Mouse (Mus musculus) A20 (cell line): ENCODE results near the gene Hoga1.

Experiments
- DNase-seq: peaks from one replicate; pipeline ENCODE4 v3.0.0-alpha.2; 2011; ENCODE audit warnings: low read depth, low spot score

Gene Hoga1

GRCm38 (mm10) chr19:42045269-42046102 is at the start of gene Hoga1:
TSS of gene Hoga1 (plus strand) at chr19:42045610.
- peak; percentile 71 for DNase-seq

GRCm38 (mm10) chr19:41997090-41997489 is 48.3 kb upstream of the Hoga1 start:
- no peak for DNase-seq

- DNase-seq = no peak
These were observed 46.5 kb upstream of the Hoga1 start for GRCm38 (mm10) chr19:41998770-41999548.

- DNase-seq = no peak
These were observed 45.6 kb upstream of the Hoga1 start for GRCm38 (mm10) chr19:41999688-42000283.

- no peak for DNase-seq
These were observed 44.9 kb upstream of the Hoga1 start for GRCm38 (mm10) chr19:42000446-42000958.

- no peak for DNase-seq
These were observed 44.0 kb upstream of the Hoga1 start for GRCm38 (mm10) chr19:42001253-42001980.

GRCm38 (mm10) chr19:42004258-42004657 is 41.2 kb upstream of the Hoga1 start:
- no peak for DNase-seq

- DNase-seq = no peak
These were observed 39.8 kb upstream of the Hoga1 start for GRCm38 (mm10) chr19:42005616-42006015.

- no peak for DNase-seq
These were observed 38.8 kb upstream of the Hoga1 start for GRCm38 (mm10) chr19:42006568-42006967.

GRCm38 (mm10) chr19:42008586-42008985 is 36.8 kb upstream of the Hoga1 start:
- DNase-seq = no peak

GRCm38 (mm10) chr19:42009067-42009466 is 36.3 kb upstream of the Hoga1 start:
- DNase-seq = no peak

GRCm38 (mm10) chr19:42010436-42010835 is 35.0 kb upstream of the Hoga1 start:
- no peak for DNase-seq

- no peak for DNase-seq
These were observed 34.3 kb upstream of the Hoga1 start for GRCm38 (mm10) chr19:42011123-42011522.

- no peak for DNase-seq
These were observed 31.1 kb upstream of the Hoga1 start for GRCm38 (mm10) chr19:42014231-42014825.

- DNase-seq = no peak
These were observed 30.4 kb upstream of the Hoga1 start for GRCm38 (mm10) chr19:42015001-42015400.

- no peak for DNase-seq
These were observed 29.2 kb upstream of the Hoga1 start for GRCm38 (mm10) chr19:42016251-42016650.

GRCm38 (mm10) chr19:42016840-42017239 is 28.6 kb upstream of the Hoga1 start:
- DNase-seq = no peak

GRCm38 (mm10) chr19:42017399-42018247 is 27.8 kb upstream of the Hoga1 start:
- no peak for DNase-seq

GRCm38 (mm10) chr19:42019011-42019522 is 26.3 kb upstream of the Hoga1 start:
- DNase-seq = no peak
